Mouse (Mus musculus): Measurements from ENCODE around the gene D17Wsu92e. TPM values are rescaled to one million over a fixed set of nuclear protein-coding genes. Genes with fewer than 3 reads are reported as not detected.

The D17Wsu92e gene
- polyA plus RNA-seq, 1 experiment: 80.9 TPM

DNA sequence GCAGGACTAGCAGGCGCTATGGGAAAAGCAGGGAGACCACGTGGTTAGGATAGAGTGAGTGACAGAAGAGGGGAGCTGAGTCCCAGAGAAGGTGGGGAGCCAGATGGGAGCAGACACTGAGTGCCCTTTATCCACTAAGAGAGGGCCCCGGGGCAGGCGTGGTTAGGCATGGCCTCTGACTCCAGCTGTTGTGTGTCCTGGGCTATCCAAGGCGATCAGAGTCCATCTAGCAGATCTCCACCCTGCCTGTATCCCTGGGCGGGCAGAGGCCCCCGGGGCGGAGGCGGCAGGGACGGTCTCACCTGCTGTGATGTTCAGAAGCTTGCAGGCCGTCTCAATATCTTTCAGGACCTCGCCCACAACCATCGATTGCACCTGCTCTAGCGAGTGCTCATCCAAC is 100.8 kb downstream of the D17Wsu92e start:
- 78% methylated on average over 14 of the region's 14 CpGs for WGBS
- Histone ChIP-seq H3K27ac (ENCODE audit: control insufficient read depth, insufficient read depth, low read depth, low read length, poor library complexity) (no peak overlapping the region), H3K4me1 (ENCODE audit: control insufficient read depth, insufficient read depth, low read length) (no peaks in the 10 kb centered on the region), H3K4me3 (replicated peaks; ENCODE audit: control insufficient read depth, low read depth, low read length) (no peak overlapping the region)
- no peak for TF ChIP-seq POLR2A (IDR thresholded peaks at IDR 0.05; ENCODE audit: borderline replicate concordance, control insufficient read depth, low read depth, low read length)
- TF ChIP-seq CTCF (IDR thresholded peaks at IDR 0.05; ENCODE audit: control insufficient read depth, insufficient read depth, low read length): no peak

DNA sequence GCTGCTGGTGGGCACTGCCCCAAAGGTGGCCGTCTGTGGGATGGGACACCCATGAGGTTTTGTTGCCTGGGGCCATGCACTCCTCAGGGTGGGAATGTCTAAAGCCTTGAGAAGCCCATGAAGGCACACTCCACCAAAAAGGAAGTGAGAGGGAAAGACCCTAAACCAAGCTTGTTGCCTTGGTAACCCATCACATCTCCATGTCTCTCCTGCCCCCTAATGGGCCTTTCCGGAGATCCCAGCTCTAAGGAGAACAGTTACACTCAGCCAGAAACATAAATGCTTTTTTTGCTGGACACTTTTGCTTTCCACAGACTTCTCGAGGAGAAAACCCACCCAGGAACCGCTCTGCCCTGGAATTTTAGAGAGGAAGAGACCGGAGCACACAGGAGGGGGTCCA is 102.2 kb downstream of the D17Wsu92e start:
- TF ChIP-seq CTCF (IDR thresholded peaks at IDR 0.05; ENCODE audit: control insufficient read depth, insufficient read depth, low read length) (no peak), POLR2A (IDR thresholded peaks at IDR 0.05; ENCODE audit: borderline replicate concordance, control insufficient read depth, low read depth, low read length) (no peak)
- WGBS: 59% methylated on average over 5 of the region's 5 CpGs
- Histone ChIP-seq H3K27ac (ENCODE audit: control insufficient read depth, insufficient read depth, low read depth, low read length, poor library complexity) (no peak overlapping the region), H3K4me3 (replicated peaks; ENCODE audit: control insufficient read depth, low read depth, low read length) (no peak overlapping the region), H3K4me1 (ENCODE audit: control insufficient read depth, insufficient read depth, low read length) (no peaks in the 10 kb centered on the region)

DNA sequence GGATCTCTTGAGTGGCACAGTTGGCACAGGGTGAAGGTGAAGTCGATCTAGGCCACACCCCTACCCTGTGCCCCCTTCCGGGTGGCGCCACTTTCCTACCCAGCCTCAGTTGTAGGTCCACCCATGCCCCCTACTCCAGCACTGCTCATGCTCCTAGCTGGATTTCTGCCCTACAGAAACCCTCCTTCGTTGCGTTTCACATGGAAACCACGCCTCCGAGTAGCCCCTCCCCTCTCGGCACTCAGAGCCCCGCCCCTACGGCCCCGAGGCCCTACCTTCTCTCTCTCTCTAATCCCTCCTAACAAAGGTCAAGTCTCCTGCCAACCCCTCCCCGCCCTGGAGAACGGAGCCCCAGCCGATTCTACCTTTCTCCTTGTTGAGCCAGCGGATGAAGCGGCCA is 103.6 kb downstream of the D17Wsu92e start:
- H3K4me1 ChIP-seq (ENCODE audit: control insufficient read depth, insufficient read depth, low read length): no peaks in the 10 kb centered on the region
- H3K27ac ChIP-seq (ENCODE audit: control insufficient read depth, insufficient read depth, low read depth, low read length, poor library complexity): no peak overlapping the region
- H3K4me3 ChIP-seq (replicated peaks; ENCODE audit: control insufficient read depth, low read depth, low read length): no peak overlapping the region
- no peak for TF ChIP-seq CTCF (IDR thresholded peaks at IDR 0.05; ENCODE audit: control insufficient read depth, insufficient read depth, low read length)
- TF ChIP-seq POLR2A (IDR thresholded peaks at IDR 0.05; ENCODE audit: borderline replicate concordance, control insufficient read depth, low read depth, low read length): no peak
- WGBS: 16% methylated on average over 16 of the region's 16 CpGs

DNA sequence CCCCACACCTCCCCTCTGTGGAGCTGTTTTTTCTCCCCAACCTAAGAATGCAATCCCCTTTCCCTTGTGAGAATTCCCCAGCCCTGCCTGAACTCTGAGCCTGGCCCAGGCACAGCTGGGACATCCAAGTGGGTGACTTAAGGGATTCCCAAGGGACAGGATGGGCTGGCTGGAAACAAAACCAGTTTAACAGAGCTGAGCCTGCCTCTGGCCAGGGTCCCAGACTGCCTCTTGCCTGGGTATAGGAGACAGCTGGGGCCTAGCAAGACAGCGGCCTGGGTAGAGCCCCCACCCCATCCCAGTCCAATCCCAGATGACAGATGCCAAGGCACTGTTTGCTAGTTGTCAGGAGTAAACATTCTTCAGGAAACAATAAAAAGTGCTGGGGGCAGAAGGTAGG is 107.6 kb downstream of the D17Wsu92e start:
- Histone ChIP-seq H3K27ac (ENCODE audit: control insufficient read depth, insufficient read depth, low read depth, low read length, poor library complexity) (no peak overlapping the region), H3K4me3 (replicated peaks; ENCODE audit: control insufficient read depth, low read depth, low read length) (no peak overlapping the region), H3K4me1 (ENCODE audit: control insufficient read depth, insufficient read depth, low read length) (no peaks in the 10 kb centered on the region)
- no peak for TF ChIP-seq POLR2A (IDR thresholded peaks at IDR 0.05; ENCODE audit: borderline replicate concordance, control insufficient read depth, low read depth, low read length)
- no peak for TF ChIP-seq CTCF (IDR thresholded peaks at IDR 0.05; ENCODE audit: control insufficient read depth, insufficient read depth, low read length)
- 76% methylated on average over 1 of the region's 1 CpGs for WGBS

DNA sequence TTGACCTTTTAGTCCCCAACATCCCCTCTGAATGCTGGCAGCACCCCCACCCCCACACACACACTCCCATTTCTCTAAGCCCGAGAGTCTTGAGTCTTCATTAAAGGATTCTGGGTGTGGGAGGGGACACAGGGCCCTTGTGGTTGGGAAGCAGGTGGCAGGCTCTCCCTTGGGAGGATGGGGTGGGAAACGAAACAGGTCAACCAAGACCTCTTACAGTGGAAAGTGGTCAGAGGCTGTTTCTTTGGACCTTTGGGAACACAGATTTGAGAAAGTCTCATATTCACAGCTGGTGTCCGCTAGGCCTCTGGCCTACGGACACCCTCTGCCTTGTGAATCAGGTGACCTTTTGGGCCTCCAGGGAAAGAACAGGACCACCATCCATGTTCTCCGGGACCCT is 110.8 kb downstream of the D17Wsu92e start:
- Histone ChIP-seq H3K4me1 (ENCODE audit: control insufficient read depth, insufficient read depth, low read length) (no peaks in the 10 kb centered on the region), H3K4me3 (replicated peaks; ENCODE audit: control insufficient read depth, low read depth, low read length) (no peak overlapping the region), H3K27ac (ENCODE audit: control insufficient read depth, insufficient read depth, low read depth, low read length, poor library complexity) (no peak overlapping the region)
- no peak for TF ChIP-seq CTCF (IDR thresholded peaks at IDR 0.05; ENCODE audit: control insufficient read depth, insufficient read depth, low read length)
- 62% methylated on average over 5 of the region's 5 CpGs for WGBS

DNA sequence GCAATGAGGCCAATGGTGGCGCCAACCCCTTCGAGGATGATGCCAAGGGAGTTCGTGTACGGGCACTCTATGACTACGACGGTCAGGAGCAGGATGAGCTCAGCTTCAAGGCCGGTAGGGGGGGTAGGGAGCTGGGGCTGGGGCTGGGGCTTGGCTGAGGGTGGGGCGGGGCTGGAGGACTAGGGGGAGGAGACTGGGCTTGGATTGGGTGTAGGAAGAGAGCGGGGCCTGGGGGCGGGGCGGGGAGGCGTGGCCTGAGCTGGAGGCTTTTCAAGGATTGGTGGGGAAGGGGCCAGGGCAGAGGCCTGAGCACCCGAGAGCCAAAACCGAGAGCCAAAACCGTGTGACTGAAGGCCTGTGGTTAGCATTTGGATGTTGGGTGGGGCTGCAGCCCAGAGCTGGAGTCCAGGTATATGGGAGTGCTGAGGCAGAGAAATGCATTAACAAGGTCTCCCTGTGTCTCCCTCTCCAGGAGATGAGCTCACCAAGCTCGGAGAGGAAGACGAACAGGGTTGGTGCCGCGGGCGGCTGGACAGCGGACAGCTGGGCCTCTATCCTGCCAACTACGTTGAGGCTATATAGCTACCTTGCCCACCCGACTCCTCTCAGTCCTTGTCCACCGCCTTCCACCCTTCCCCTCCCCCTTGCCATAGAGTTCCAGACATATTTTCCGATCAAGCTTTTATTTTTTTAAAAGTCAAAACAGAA is 112.3 kb downstream of the D17Wsu92e start:
- Histone ChIP-seq H3K4me1 (ENCODE audit: control insufficient read depth, insufficient read depth, low read length) (no peaks in the 10 kb centered on the region), H3K4me3 (replicated peaks; ENCODE audit: control insufficient read depth, low read depth, low read length) (no peak overlapping the region), H3K27ac (ENCODE audit: control insufficient read depth, insufficient read depth, low read depth, low read length, poor library complexity) (no peak overlapping the region)
- TF ChIP-seq CTCF (IDR thresholded peaks at IDR 0.05; ENCODE audit: control insufficient read depth, insufficient read depth, low read length): no peak
- TF ChIP-seq POLR2A (IDR thresholded peaks at IDR 0.05; ENCODE audit: borderline replicate concordance, control insufficient read depth, low read depth, low read length): no peak
- WGBS: 11% methylated on average over 23 of the region's 25 CpGs

DNA sequence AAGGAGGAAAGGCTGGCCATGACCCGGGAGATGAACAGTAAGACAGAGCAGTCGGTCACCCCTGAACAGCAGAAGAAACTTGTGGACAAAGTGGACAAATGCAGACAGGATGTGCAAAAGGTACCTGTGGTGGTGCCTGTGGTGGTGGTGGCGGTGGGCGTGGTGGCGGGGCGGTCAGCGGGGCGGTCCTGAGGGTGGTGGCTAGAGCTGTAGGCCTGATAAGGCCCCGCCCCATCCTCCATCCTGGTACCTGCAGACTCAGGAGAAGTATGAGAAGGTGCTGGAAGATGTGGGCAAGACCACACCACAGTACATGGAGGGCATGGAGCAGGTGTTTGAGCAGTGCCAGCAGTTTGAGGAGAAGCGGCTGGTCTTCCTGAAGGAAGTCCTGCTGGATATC is 114.8 kb downstream of the D17Wsu92e start:
- Histone ChIP-seq H3K4me3 (replicated peaks; ENCODE audit: control insufficient read depth, low read depth, low read length) (no peak overlapping the region), H3K4me1 (ENCODE audit: control insufficient read depth, insufficient read depth, low read length) (no peaks in the 10 kb centered on the region), H3K27ac (ENCODE audit: control insufficient read depth, insufficient read depth, low read depth, low read length, poor library complexity) (no peak overlapping the region)
- 83% methylated on average over 10 of the region's 10 CpGs for whole genome bisulfite sequencing
- TF ChIP-seq CTCF (IDR thresholded peaks at IDR 0.05; ENCODE audit: control insufficient read depth, insufficient read depth, low read length) (no peak), POLR2A (IDR thresholded peaks at IDR 0.05; ENCODE audit: borderline replicate concordance, control insufficient read depth, low read depth, low read length) (no peak)

DNA sequence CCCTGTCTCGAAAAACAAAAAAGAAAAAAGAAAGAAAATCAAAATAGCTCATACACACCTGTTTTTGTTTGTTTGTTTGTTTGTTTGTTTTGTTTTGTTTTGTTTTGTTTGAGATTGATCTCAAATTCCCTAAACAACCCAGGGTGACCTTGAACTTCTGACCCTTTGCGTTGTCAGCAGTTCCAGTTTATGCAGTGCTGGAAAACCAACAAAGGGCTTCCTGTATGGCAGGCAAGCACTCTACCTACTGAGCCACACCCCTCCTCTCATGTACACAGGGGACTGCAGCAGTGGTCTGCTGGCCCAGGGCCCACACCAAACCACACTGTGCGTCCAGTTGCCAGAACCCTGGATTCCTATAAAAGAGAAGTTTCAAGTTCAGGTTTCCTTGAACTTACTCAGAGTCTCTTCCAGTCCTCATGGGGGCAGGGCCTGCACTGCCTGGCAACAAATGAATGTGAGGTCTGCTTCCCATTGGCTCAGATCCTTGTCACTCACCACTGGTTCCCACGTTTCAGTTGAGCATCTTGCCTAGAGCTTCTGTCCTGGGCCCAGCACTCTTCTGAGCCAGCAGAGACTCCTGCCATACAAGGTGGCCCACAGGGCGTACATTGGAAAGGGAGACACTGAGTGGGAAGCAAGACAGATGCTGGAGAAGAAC is 116.4 kb downstream of the D17Wsu92e start:
- no peak for TF ChIP-seq CTCF (IDR thresholded peaks at IDR 0.05; ENCODE audit: control insufficient read depth, insufficient read depth, low read length)
- no peak for TF ChIP-seq POLR2A (IDR thresholded peaks at IDR 0.05; ENCODE audit: borderline replicate concordance, control insufficient read depth, low read depth, low read length)
- WGBS: 52% methylated on average over 5 of the region's 5 CpGs
- Histone ChIP-seq H3K4me3 (replicated peaks; ENCODE audit: control insufficient read depth, low read depth, low read length) (no peak overlapping the region), H3K27ac (ENCODE audit: control insufficient read depth, insufficient read depth, low read depth, low read length, poor library complexity) (no peak overlapping the region), H3K4me1 (ENCODE audit: control insufficient read depth, insufficient read depth, low read length) (no peaks in the 10 kb centered on the region)

Measured in bone marrow, adult 2 months (tissue).